Mouse (Mus musculus) stomach, embryonic 15.5 days (tissue): Measurements from ENCODE around the gene 1300017J02Rik. TPM values are rescaled to one million over a fixed set of nuclear protein-coding genes. Genes with fewer than 3 reads are reported as not detected.

Experiments
- ATAC-seq: fragments of 200-750 bp; cut with Nextera tagmentation; 2 replicates; pipeline ENCODE4 v1.8.0; 2017; ENCODE audit warnings: low read depth, moderate number of reproducible peaks, moderate TSS enrichment; ENCODE audit not compliant: insufficient read depth, low FRiP score
- H3K27ac ChIP-seq: fragments of 300-500 bp; sonication (generic); 2 replicates; pipeline ENCODE4 v1.5.1; 2015; ENCODE audit warnings: mild to moderate bottlenecking, inconsistent platforms
- H3K27me3 ChIP-seq: fragments of 300-500 bp; sonication (generic); replicated peaks from 2 replicates; pipeline ENCODE4 v1.6.1; 2015; ENCODE audit warnings: inconsistent platforms
- H3K36me3 ChIP-seq: fragments of 300-500 bp; sonication (generic); 2 replicates; pipeline ENCODE4 v1.6.1; 2015; ENCODE audit warnings: inconsistent platforms
- H3K4me1 ChIP-seq: fragments of 300-500 bp; sonication (generic); 2 replicates; pipeline ENCODE4 v1.6.1; 2015; ENCODE audit warnings: inconsistent platforms
- H3K4me2 ChIP-seq: fragments of 300-500 bp; sonication (generic); 2 replicates; pipeline ENCODE4 v1.6.1; 2015; ENCODE audit warnings: mild to moderate bottlenecking, inconsistent platforms
- H3K4me3 ChIP-seq: fragments of 300-500 bp; sonication (generic); replicated peaks from 2 replicates; pipeline ENCODE4 v1.5.1; 2015; ENCODE audit warnings: inconsistent platforms
- H3K9ac ChIP-seq: fragments of 300-500 bp; sonication (generic); 2 replicates; pipeline ENCODE4 v1.6.1; 2015; ENCODE audit warnings: inconsistent platforms
- H3K9me3 ChIP-seq: fragments of 300-500 bp; sonication (generic); 2 replicates; pipeline ENCODE4 v1.6.1; 2016; ENCODE audit warnings: inconsistent platforms
- WGBS: fragments of 180-500 bp; shearing (Covaris S2); methylation state at CpG from one replicate; pipeline ENCODE4 v1.1.7; 2015; 5-methylcytosine and 5-hydroxymethylcytosine counted together
- polyA plus RNA-seq: library from polyadenylated mRNA; unstranded; fragments of >200 nt; fragmentation: Nextera tagmentation; extraction: Ambion mirVana; gene quantifications from 2 replicates; pipeline ENCODE4 v1.2.1, GENCODE M21; 2015

The 1300017J02Rik gene
- polyA plus RNA-seq, 1 experiment from 2014 or later = 6.6 TPM

DNA sequence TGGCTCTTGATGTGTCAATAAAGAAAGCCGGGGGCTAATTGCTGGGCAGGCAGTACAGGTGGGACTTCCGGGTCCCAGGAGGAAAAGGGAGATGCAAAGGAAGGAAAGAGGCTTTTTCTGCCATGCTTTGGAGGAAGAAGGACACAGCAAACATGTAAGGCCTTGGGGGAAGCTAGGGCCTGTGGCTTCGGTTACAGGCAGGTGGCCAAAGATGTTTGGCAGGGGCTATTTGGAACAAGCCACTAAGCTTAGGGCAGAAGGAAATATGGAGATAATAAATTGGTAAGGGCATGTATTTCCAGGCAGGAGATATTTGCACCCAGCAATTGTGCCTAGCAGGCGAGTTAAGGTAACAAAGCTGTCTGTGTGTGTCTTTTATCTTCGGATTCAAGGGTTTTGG is 52.0 kb downstream of the 1300017J02Rik start:
- WGBS = 77% methylated on average over 5 of the region's 5 CpGs
- no peaks in the 10 kb centered on the region for H3K36me3 ChIP-seq
- no peak overlapping the region for H3K4me3 ChIP-seq
- H3K27me3 ChIP-seq = no peaks in the 10 kb centered on the region
- H3K4me1 ChIP-seq = no peaks in the 10 kb centered on the region
- H3K4me2 ChIP-seq = no peak overlapping the region
- no peak overlapping the region for H3K9ac ChIP-seq
- H3K27ac ChIP-seq = no peak overlapping the region
- ATAC-seq = no peak
- H3K9me3 ChIP-seq = no peaks in the 10 kb centered on the region

DNA sequence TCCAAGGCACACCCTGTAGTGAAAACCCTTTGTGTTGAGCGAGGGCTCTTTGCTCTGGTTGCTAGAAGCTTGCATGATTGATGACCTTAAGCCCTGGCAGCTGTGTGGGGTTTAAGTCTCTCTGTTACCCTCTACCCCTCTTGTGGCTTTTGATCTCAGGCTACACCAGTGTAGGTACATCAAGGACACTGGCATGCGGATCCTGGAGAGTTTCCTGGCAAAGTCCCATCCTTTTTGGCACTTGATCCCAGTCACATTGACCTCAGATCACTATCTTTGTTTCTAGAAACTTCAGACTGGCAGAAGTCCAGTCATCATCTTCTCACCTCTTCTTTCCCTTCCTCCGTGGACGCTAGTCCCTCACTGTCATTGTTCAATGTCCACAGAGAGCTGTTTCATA is 56.3 kb downstream of the 1300017J02Rik start:
- Histone ChIP-seq H3K27me3 (no peaks in the 10 kb centered on the region), H3K4me1 (no peaks in the 10 kb centered on the region), H3K36me3 (no peaks in the 10 kb centered on the region), H3K9ac (no peak overlapping the region), H3K27ac (no peak overlapping the region), H3K9me3 (no peaks in the 10 kb centered on the region), H3K4me3 (no peak overlapping the region), H3K4me2 (no peak overlapping the region)
- ATAC-seq = no peak
- WGBS = 35% methylated on average over 4 of the region's 4 CpGs

DNA sequence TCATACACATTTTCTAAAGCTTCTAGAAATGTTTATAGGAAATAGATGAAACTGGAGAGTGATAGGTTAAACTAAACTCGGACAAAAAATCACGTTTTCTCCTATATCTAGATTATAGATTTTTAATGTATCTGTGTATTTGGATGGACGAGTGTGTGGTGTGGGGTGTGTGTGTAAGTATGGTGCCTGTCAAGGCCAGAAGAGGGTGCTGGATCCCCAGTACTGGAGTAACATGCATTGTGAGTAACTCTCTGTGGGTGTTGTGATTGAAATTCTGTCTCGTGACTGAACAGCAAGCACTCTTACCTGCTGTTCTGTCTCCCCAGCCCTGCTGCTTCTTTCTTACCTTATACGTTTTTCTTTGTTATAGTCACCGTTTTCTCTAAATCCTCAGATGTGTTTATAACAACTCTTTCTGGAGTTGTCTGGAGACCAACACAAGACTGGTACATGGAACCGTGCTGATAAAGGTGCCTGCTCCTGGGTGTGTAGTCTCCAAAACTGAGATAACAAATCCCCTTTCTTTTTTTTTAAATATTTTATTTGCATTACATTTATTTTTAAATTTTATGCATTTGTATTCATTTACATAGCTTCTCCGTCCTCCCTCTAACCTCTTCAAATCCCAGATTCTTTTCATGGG is 58.2 kb downstream of the 1300017J02Rik start:
- WGBS = 79% methylated on average over 8 of the region's 8 CpGs
- Histone ChIP-seq H3K27ac (no peak overlapping the region), H3K4me2 (no peak overlapping the region), H3K9me3 (no peaks in the 10 kb centered on the region), H3K4me3 (no peak overlapping the region), H3K27me3 (no peaks in the 10 kb centered on the region), H3K9ac (no peak overlapping the region), H3K4me1 (no peaks in the 10 kb centered on the region), H3K36me3 (no peaks in the 10 kb centered on the region)
- no peak for ATAC-seq

- no peaks in the 10 kb centered on the region for H3K36me3 ChIP-seq
These were observed 61.2 kb downstream of the 1300017J02Rik start for GRCm38 (mm10) chr9:103243640-103244039.

GRCm38 (mm10) chr9:103241206-103241605 is 63.7 kb downstream of the 1300017J02Rik start:
- Histone ChIP-seq H3K4me2 (no peak overlapping the region), H3K9me3 (no peaks in the 10 kb centered on the region), H3K4me3 (no peak overlapping the region), H3K9ac (no peak overlapping the region), H3K27me3 (no peaks in the 10 kb centered on the region), H3K36me3 (no peaks in the 10 kb centered on the region), H3K4me1 (no peaks in the 10 kb centered on the region), H3K27ac (no peak overlapping the region)
- ATAC-seq = no peak
- WGBS = 61% methylated on average over 2 of the region's 2 CpGs

More at GRCm38 (mm10) chr9:103243640-103244039, 61.2 kb downstream of the 1300017J02Rik start:
- no peaks in the 10 kb centered on the region for H3K9me3 ChIP-seq
- no peak overlapping the region for H3K4me2 ChIP-seq
- 85% methylated on average over 4 of the region's 4 CpGs for WGBS
- H3K27ac ChIP-seq = no peak overlapping the region
- H3K4me3 ChIP-seq = no peak overlapping the region
- no peaks in the 10 kb centered on the region for H3K4me1 ChIP-seq
- H3K9ac ChIP-seq = no peak overlapping the region
- no peaks in the 10 kb centered on the region for H3K27me3 ChIP-seq
- ATAC-seq = no peak

GRCm38 (mm10) chr9:103239471-103239870 is 65.4 kb downstream of the 1300017J02Rik start:
- Histone ChIP-seq H3K9ac (no peak overlapping the region), H3K27ac (no peak overlapping the region), H3K4me3 (no peak overlapping the region), H3K4me1 (peaks cover 3% of the 10 kb centered on the region; the same call in 1 of the 2 replicates), H3K36me3 (no peaks in the 10 kb centered on the region), H3K9me3 (no peaks in the 10 kb centered on the region), H3K4me2 (no peak overlapping the region), H3K27me3 (no peaks in the 10 kb centered on the region)
- 89% methylated on average over 6 of the region's 6 CpGs for WGBS
- ATAC-seq = no peak

GRCm38 (mm10) chr9:103234565-103235165 is 70.2 kb downstream of the 1300017J02Rik start:
- Histone ChIP-seq H3K27ac (peak overlapping the region; percentile 31; the same call in 1 of the 2 replicates), H3K9ac (no peak overlapping the region), H3K9me3 (no peaks in the 10 kb centered on the region), H3K4me3 (no peak overlapping the region), H3K4me2 (no peak overlapping the region), H3K4me1 (peaks cover 3% of the 10 kb centered on the region; the same call in 1 of the 2 replicates), H3K36me3 (no peaks in the 10 kb centered on the region), H3K27me3 (no peaks in the 10 kb centered on the region)
- ATAC-seq = peak; percentile 23; the same call in 1 of the 2 replicates
- 56% methylated on average over 7 of the region's 7 CpGs for WGBS

DNA sequence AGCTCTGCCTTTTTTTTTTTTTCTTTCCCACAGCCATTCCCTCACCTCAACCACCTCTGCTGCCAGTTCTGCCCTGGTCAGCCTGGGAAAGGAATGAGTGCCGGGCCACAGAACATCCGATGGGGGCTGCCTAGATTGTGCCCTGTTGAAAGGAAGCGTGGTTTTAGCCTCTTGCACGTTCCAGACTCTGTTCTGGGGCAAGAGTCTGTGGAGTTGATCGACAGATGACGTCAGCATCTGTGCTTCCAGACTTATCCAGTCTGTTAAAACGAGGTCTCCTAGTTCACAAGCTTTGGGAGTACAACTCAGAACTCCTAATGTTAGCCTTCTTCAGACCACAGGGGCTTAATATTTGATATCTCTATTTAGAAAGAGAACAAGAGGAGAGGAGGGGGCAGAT is 70.8 kb downstream of the 1300017J02Rik start:
- WGBS = 69% methylated on average over 7 of the region's 7 CpGs
- H3K4me1 ChIP-seq = peaks cover 3% of the 10 kb centered on the region; the same call in 1 of the 2 replicates
- H3K4me2 ChIP-seq = no peak overlapping the region
- ATAC-seq = no peak
- H3K36me3 ChIP-seq = no peaks in the 10 kb centered on the region
- H3K9ac ChIP-seq = no peak overlapping the region
- no peaks in the 10 kb centered on the region for H3K27me3 ChIP-seq
- H3K9me3 ChIP-seq = no peaks in the 10 kb centered on the region
- no peak overlapping the region for H3K4me3 ChIP-seq
- peak overlapping the region; percentile 31; the same call in 1 of the 2 replicates for H3K27ac ChIP-seq

GRCm38 (mm10) chr9:103233006-103233395 is 71.9 kb downstream of the 1300017J02Rik start:
- Histone ChIP-seq H3K27me3 (no peaks in the 10 kb centered on the region), H3K4me3 (no peak overlapping the region), H3K4me1 (peaks cover 3% of the 10 kb centered on the region; the same call in 1 of the 2 replicates), H3K27ac (no peak overlapping the region), H3K9ac (no peak overlapping the region), H3K4me2 (no peak overlapping the region), H3K9me3 (no peaks in the 10 kb centered on the region), H3K36me3 (no peaks in the 10 kb centered on the region)
- WGBS = 55% methylated on average over 7 of the region's 7 CpGs
- no peak for ATAC-seq

DNA sequence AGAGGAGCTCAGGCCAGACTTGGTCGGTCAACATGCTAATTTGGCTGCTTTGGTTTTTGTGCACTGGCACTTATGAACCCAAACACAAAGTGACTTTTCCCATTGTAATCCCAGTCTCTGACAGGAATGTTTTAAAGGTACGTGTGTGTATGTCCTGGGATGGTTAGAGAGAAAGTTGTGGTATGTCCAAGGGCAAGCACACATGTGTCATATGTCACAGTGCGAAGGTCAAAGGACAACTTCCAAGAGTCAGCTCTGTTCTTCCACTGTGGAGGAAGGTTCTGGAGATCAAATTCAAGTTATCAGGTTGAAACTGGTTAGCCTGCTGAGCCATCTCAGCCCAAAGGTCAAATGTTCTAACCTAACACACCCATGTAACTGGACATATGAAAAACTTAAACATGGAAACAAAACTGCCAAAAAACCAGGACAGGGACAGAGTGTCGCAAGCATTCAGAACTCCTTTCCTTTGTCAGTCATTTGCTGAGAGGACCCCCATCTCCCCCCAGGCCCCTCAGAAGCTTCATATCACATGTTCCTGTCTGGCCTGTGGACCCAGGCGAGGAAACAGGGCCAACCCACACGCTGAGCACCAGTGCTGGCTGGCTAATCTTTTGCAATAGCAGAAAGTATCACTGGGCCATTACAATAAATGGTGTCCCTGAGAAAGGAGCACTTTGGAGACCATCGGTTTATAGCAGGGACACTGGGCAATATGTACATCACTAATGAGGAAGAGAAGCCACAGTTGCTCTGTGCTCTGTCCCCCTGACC is 72.5 kb downstream of the 1300017J02Rik start:
- no peaks in the 10 kb centered on the region for H3K27me3 ChIP-seq
- H3K27ac ChIP-seq = no peak overlapping the region
- ATAC-seq = no peak
- H3K4me2 ChIP-seq = no peak overlapping the region
- no peak overlapping the region for H3K4me3 ChIP-seq
- no peaks in the 10 kb centered on the region for H3K9me3 ChIP-seq
- 84% methylated on average over 7 of the region's 7 CpGs for WGBS
- H3K9ac ChIP-seq = no peak overlapping the region
- no peaks in the 10 kb centered on the region for H3K36me3 ChIP-seq
- peaks cover 3% of the 10 kb centered on the region; the same call in 1 of the 2 replicates for H3K4me1 ChIP-seq

DNA sequence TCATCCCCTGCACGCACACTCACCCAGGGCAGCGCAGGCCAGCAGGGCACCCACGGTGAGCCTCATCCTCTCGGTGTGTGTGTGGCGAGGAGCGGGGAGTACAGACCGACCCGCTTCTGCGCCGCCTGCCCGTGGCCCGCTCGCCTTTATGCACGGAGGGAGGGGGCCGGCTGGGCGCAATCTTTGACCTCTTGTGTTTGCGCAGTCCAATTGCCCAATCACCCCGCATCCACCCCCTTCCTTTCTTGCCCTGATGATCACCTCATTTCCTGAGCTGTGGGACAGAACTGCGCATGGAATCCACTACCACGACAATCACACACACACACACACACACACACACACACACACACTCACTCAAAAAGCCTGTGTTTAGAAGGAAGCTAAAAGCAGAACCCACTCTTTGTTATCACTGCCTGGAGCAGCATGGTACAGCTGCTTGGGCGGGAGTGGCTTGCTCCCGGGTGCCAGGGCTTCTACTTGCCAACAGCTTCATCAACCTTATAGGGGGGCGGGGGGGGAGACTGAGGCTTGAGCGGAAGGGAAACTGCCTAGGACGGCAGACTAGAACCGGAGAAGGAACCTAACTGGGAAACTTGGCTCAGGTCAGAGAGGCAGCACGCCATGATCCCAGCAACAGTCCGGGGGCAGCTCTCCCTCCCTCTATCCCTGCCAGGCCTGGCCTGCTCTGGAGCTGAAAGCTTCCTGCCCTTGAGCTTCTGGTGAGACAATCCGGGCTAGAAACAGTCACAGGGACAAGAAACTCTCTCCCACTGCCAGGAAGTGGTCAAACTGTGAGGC is 74.5 kb downstream of the 1300017J02Rik start, which contains the start of the genes Gm20425 and Trf:
Gene Gm20425 (minus strand): TSS at position 157 of the 801 bp plus-strand sequence.
Gene Trf (minus strand): TSS at position 294 of the 801 bp plus-strand sequence.
- Histone ChIP-seq H3K4me2 (peak within 1 kb of the TSS; percentile 43), H3K27ac (peak within 1 kb of the TSS; percentile 61), H3K27me3 (no peaks in the 10 kb centered on the region), H3K4me1 (peaks cover 3% of the 10 kb centered on the region; the same call in 1 of the 2 replicates), H3K9me3 (no peaks in the 10 kb centered on the region), H3K4me3 (peak within 1 kb of the TSS; percentile 18; the same call in 1 of the 2 replicates), H3K36me3 (no peaks in the 10 kb centered on the region), H3K9ac (no peak within 1 kb of the TSS)
- 36% methylated on average over 29 of the region's 29 CpGs for WGBS
- peak; percentile 61; the same call in 1 of the 2 replicates for ATAC-seq
